Mouse (Mus musculus) splenic B cell, adult 2 months (primary cell): ENCODE measurements around the gene Sbf2.

Experiments
- DNase-seq: peaks from one replicate; pipeline ENCODE4 v3.0.0-alpha.2; 2011; ENCODE audit warnings: low read depth, low spot score
- H3K27me3 ChIP-seq: 2 replicates; pipeline ENCODE4 v1.6.1; 2012; ENCODE audit warnings: mild to moderate bottlenecking, low read length, moderate library complexity, mixed read lengths; ENCODE audit not compliant: control insufficient read depth, poor library complexity, insufficient read depth, severe bottlenecking
- H3K36me3 ChIP-seq: 2 replicates; pipeline ENCODE4 v1.6.1; 2012; ENCODE audit warnings: mild to moderate bottlenecking, low read length, moderate library complexity, mixed read lengths; ENCODE audit not compliant: control insufficient read depth, poor library complexity, insufficient read depth, severe bottlenecking

Sbf2 gene

GRCm38 (mm10) chr7:110639291-110639915 is 24.7 kb upstream of the Sbf2 start:
- H3K36me3 ChIP-seq = no peaks in the 10 kb centered on the region
- no peaks in the 10 kb centered on the region for H3K27me3 ChIP-seq
- DNase-seq = no peak

DNA sequence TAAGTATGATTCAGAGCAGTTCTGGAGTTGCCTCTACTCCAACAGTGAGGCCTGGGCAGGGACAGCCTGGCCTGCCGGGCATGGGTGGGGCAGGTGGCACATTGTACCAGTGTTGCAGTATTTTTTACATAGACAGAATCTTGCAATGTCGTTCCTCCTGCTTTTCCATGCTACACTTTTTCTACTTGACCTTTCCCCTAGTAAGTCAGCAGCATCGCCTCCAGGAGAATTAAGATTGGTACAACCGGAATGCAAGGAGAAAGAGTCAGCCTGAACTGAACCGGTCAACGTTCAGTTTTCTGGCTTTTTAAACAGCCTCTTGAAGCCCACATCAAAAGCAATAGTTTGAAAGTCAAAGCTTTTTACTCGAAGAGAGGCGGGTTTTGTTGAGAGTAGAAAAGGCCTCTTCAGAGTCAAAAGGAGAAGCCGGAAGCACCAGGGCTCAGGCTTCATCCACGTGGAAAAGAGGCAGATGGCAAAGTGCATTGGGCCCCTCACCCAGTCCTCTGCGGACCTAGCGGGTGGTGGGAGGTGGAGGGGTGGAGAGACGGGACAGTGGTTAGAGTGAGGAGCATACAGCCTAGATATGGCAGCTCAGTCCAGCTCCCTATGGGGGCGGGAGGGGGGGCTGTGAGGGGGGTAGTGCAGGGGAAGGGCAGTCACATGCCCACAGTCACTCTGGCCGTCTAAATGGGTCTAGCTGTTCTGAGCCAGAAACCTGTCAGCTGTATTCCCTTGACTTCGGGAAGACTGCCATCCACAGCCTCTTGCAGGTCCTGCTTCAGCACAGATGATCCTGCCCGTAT is 23.8 kb upstream of the Sbf2 start:
- no peak for DNase-seq
- Histone ChIP-seq H3K27me3 (no peaks in the 10 kb centered on the region), H3K36me3 (no peaks in the 10 kb centered on the region)

DNA sequence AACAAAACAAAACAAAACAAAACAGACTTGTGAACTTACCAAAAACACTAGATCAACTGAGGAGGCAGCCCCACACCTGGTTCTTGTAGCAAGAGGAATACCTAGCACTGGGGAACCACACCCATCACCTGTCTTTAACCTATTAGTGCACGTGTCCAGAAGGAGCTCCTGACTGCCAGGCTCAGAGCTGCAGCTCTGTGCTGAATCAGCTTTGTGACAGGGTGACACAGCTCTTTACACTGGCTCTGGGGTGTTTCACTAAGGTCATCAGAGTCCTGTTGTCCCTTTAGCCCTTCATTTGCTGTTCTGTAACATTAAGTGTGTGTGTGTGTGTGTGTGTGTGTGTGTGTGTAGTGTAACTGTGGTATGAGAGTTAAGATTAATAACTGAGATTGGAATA is 21.8 kb upstream of the Sbf2 start:
- DNase-seq = no peak
- Histone ChIP-seq H3K27me3 (no peaks in the 10 kb centered on the region), H3K36me3 (no peaks in the 10 kb centered on the region)

DNA sequence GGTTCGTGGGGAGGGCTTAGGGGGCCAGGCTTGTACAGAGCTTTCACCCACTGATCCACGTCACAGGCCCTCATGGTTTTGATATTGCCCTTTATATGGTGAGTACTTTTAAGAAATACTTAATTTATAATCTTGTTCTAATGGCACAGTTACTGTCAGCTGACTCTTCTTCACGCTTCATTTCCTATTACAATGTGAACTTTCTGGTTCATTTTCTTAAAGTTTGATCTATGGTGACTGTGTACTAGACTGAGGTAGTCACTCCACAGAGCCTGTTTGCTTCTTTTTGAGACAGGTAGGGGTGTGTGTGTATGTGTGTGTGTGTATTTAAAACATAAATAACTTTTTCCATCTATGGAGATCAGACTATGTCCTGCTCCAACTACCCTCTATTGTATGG is 21.2 kb upstream of the Sbf2 start:
- Histone ChIP-seq H3K27me3 (no peaks in the 10 kb centered on the region), H3K36me3 (no peaks in the 10 kb centered on the region)
- no peak for DNase-seq

DNA sequence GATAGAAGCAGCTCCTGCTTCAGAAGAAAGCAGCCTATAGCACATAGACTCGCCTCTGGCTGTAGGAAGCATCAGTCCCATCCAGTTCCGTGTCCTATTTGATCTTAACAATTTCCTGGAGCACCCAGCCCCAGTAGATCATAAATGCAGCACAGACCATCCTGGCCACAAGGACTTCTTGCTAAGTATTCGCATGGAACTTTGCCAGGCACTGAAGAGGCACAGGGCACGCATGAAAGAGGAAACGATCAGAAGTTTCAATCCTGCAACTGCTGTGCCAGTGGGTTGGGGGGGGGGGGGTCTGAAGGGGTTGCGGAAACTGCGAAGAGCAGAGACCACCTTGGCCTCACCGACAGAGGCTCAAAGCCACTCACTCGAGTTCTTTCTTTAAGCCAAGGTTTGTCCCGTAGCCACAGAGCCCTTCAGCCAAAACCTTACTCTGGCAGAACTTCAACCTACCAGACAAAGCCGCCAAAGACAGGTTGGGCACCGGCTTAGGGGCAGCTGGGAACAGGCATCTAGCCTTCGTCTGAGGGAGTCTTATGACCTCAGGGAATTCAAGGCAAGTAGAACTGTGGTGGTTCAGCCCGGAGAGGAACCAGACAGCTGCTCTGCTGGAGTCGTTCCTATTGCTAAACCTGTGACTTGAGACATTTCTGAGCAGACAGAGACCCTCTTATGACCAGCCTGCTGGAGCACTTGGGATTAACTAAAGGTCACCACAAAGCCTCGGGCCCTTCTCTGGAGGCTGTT is 16.6 kb upstream of the Sbf2 start:
- DNase-seq = peak; percentile 38
- H3K27me3 ChIP-seq = 0 out of 2 replicates have a peak, but pooled peaks cover 2% of the 10 kb centered on the region
- no peaks in the 10 kb centered on the region for H3K36me3 ChIP-seq

DNA sequence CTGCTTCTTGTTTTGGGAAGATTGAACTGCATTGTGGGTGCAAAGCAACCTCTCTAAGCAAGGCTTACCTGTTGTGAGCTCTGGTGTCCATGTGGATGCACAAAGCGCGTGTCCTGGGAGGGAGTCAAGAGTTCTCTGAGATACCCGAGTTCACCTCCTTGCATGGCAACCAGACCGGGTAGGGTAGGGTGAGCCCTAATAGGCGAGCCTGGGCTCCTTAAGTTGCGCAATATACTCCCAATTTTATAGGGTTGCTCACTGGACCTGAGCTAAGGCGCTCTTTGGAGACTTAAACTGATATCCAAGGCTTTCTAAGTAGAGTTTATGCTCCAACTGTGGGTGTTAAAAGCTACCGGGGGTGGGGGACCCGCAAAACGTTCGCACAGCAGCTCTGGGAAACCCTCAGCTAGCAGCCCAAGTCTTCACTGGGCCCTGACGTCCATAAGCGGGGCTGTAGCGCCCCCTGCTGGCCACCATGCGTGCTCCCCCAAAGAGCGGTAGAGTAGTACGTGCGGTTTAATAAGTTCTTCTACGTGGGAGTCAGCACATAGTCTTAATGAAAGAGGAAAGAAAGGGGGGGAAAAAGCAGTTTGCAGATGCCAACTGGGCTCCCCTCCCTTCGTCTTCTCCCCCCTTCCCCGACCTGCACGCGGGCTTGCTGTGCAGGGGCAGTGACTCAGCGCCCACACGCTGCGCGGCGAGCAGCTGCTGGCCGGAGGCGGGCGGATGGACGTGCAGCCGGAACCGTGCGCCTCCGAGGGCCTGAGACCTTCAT is 15.4 kb upstream of the Sbf2 start:
- peak; percentile 94 for DNase-seq
- no peaks in the 10 kb centered on the region for H3K36me3 ChIP-seq
- 0 out of 2 replicates have a peak, but pooled peaks cover 2% of the 10 kb centered on the region for H3K27me3 ChIP-seq

DNA sequence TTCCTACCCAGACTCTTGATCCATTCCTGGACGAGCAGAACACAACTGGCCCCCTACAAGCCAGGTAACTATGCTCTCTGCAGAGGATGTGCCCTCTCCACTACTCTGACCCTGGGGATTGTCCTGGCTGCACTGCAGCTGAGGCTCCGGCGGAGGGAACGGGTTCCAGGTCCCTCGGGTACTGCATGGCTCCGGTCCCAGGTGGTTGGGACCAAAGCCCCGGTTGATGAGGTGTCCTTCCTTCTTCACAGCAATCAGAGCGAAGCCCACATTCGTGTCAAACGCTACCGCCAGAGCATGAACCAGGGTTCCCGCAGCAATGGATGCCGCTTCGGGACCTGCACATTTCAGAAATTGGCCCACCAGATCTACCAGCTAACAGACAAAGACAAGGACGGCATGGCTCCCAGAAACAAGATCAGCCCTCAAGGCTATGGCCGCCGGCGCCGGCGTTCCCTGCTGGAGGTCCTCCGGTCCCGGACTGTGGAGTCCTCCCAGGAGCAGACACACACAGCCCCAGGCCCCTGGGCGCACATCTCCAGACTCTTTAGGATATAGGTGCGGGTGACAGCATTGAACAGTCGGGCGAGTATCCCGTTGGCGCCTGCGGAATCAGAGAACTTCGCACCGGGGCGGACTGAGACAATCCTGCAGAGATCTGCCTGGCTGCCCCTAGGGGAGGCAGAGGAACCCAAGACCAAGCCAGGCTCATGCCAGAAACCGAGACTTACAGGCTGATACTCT is 14.1 kb upstream of the Sbf2 start:
- no peaks in the 10 kb centered on the region for H3K36me3 ChIP-seq
- DNase-seq = peak; percentile 36
- H3K27me3 ChIP-seq = 0 out of 2 replicates have a peak, but pooled peaks cover 2% of the 10 kb centered on the region

DNA sequence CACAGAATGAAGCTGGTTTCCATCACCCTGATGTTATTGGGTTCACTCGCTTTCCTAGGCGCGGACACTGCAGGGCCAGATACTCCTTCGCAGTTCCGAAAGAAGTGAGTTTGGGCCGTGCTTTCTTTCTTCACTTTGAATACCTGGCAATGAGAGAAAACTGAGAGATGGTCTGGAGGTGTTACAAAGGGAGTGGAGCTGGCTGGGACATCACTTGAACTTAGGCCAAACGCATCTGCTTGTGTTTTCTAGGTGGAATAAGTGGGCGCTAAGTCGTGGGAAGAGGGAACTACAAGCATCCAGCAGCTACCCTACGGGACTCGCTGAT is 13.5 kb upstream of the Sbf2 start:
- DNase-seq = no peak
- H3K36me3 ChIP-seq = no peaks in the 10 kb centered on the region
- H3K27me3 ChIP-seq = 0 out of 2 replicates have a peak, but pooled peaks cover 2% of the 10 kb centered on the region

GRCm38 (mm10) chr7:110627486-110628272 is 13.0 kb upstream of the Sbf2 start, which contains the start of gene Adm:
Gene Adm, plus strand, starts transcription at chr7:110627661.
- peak; percentile 79 for DNase-seq
- H3K27me3 ChIP-seq = 0 out of 2 replicates have a peak, but pooled peaks cover 2% of the 10 kb centered on the region
- H3K36me3 ChIP-seq = no peaks in the 10 kb centered on the region

- no peak for DNase-seq
- 0 out of 2 replicates have a peak, but pooled peaks cover 2% of the 10 kb centered on the region for H3K27me3 ChIP-seq
- H3K36me3 ChIP-seq = no peaks in the 10 kb centered on the region
Measured at GRCm38 (mm10) chr7:110627099-110627482, 12.4 kb upstream of the Sbf2 start.

DNA sequence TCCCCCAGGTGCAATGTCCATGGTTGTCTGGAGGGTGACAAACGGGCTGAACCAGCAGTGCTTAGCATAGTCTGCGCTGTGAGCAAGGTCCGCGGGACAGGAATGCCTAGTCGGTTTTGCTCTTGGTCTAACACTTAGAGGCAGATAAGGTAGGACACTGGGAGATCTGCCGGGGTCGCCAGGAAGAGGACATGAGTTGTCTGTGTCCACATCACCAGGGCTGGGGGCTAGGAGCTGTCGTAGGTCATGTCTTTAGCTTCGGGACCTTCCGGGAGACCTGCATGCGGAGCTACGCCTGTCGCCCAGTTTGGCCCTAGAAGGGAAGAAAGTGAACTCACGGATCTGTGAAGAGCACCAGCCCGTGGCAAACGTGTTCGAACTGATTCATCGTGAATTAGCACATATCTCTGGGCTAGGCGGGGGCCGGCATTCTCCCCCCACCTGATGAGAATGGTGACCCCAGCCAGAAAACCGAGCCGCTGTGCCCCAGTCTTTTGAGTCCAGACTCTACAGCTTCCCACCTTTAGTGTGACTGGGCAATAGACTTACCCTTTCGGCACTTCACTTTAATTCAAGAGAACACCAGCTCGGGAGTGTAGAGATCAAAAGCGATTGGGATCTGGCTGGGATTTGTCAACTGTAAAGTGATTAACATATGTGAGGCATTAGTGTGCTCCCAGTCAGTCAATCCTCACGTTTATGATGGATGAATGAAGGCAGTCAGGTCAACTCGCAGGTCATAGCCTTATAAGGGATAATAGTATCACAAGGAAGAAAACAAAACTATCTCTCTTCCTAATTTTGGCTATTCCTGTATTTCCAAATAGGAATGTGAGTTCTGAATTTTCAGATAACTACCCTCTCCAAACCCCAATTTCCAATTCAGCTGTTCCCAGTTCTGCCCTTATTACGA is 11.7 kb upstream of the Sbf2 start:
- peak; percentile 45 for DNase-seq
- no peaks in the 10 kb centered on the region for H3K36me3 ChIP-seq
- 0 out of 2 replicates have a peak, but pooled peaks cover 2% of the 10 kb centered on the region for H3K27me3 ChIP-seq

DNA sequence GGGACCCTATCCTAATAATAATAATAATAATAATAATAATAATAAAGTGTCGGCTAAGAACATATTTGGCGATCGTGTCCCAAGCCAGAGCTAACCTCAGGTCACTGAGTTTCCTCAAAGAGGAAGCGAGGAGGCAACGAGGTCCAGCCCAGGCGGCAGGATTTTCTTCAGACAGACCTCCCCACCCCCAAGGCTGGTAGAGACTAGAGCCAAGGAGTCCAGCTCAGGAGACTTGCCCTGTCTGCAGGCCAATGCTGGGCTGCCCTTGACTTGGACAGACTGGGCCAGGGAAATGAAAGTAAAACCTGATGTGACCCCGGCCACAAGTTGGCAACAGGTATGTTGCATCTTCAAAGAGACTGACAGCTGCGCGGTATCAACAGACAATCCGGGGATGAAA is 10.8 kb upstream of the Sbf2 start:
- H3K27me3 ChIP-seq = 0 out of 2 replicates have a peak, but pooled peaks cover 2% of the 10 kb centered on the region
- peak; percentile 24 for DNase-seq

More for the DNA sequence above, 10.8 kb upstream of the Sbf2 start:
- no peaks in the 10 kb centered on the region for H3K36me3 ChIP-seq
